Mouse (Mus musculus) lung, postnatal 10 days (tissue): ENCODE results near the gene Rap2a.

Source experiments
- DNase-seq: peaks from one replicate; pipeline ENCODE4 v3.0.0; 2021

Rap2a gene

GRCm38 (mm10) chr14:120477982-120478568, at the start of gene Rap2a:
Gene Rap2a, plus strand, starts transcription at chr14:120478444.
- peak; percentile 97 for DNase-seq

GRCm38 (mm10) chr14:120428497-120428896, 49.7 kb upstream of the Rap2a start:
- no peak for DNase-seq

GRCm38 (mm10) chr14:120432773-120433172, 45.5 kb upstream of the Rap2a start:
- DNase-seq, result no peak

- DNase-seq, result no peak
These were observed 44.3 kb upstream of the Rap2a start for GRCm38 (mm10) chr14:120433931-120434398.

GRCm38 (mm10) chr14:120434831-120435230, 43.4 kb upstream of the Rap2a start:
- DNase-seq, result no peak

GRCm38 (mm10) chr14:120440716-120441115, 37.5 kb upstream of the Rap2a start:
- DNase-seq, result no peak

GRCm38 (mm10) chr14:120441256-120441655, 37.0 kb upstream of the Rap2a start:
- no peak for DNase-seq

GRCm38 (mm10) chr14:120441836-120442235, 36.4 kb upstream of the Rap2a start:
- DNase-seq, result no peak

- DNase-seq, result no peak
These were observed 24.0 kb upstream of the Rap2a start for GRCm38 (mm10) chr14:120454221-120454620.

- no peak for DNase-seq
These were observed 14.1 kb upstream of the Rap2a start for GRCm38 (mm10) chr14:120463938-120464727.

- no peak for DNase-seq
These were observed 11.4 kb upstream of the Rap2a start for GRCm38 (mm10) chr14:120466816-120467215.

GRCm38 (mm10) chr14:120469126-120469790, 9.0 kb upstream of the Rap2a start:
- no peak for DNase-seq

- no peak for DNase-seq
These were observed 2.0 kb upstream of the Rap2a start for GRCm38 (mm10) chr14:120476186-120476697.

- DNase-seq, result peak; percentile 99
These were observed 809 bp upstream of the Rap2a start for GRCm38 (mm10) chr14:120477288-120477981.

GRCm38 (mm10) chr14:120478641-120479341, 547 bp downstream of the Rap2a start:
- no peak for DNase-seq

- DNase-seq, result no peak
These were observed 2.2 kb downstream of the Rap2a start for GRCm38 (mm10) chr14:120480341-120480900.

GRCm38 (mm10) chr14:120480927-120481326, 2.7 kb downstream of the Rap2a start:
- no peak for DNase-seq

- no peak for DNase-seq
These were observed 6.3 kb downstream of the Rap2a start for GRCm38 (mm10) chr14:120484561-120484960.

GRCm38 (mm10) chr14:120496284-120496683, 18.0 kb downstream of the Rap2a start:
- no peak for DNase-seq

- DNase-seq, result no peak
These were observed 18.6 kb downstream of the Rap2a start for GRCm38 (mm10) chr14:120496827-120497226.

GRCm38 (mm10) chr14:120499096-120499495, 20.9 kb downstream of the Rap2a start:
- no peak for DNase-seq

- no peak for DNase-seq
These were observed 21.4 kb downstream of the Rap2a start for GRCm38 (mm10) chr14:120499601-120500000.
